Mouse (Mus musculus) cerebellum, adult 9-10 months (tissue): ENCODE results near the gene Lrpprc.

Experiments used
- DNase-seq: peaks from one replicate; pipeline ENCODE4 v3.0.0; 2022

Gene Lrpprc

GRCm38 (mm10) chr17:84658951-84659350, 131.6 kb downstream of the Lrpprc start:
- no peak for DNase-seq

- no peak for DNase-seq
Observed at GRCm38 (mm10) chr17:84658195-84658594, 132.4 kb downstream of the Lrpprc start.

- DNase-seq, result no peak
Observed at GRCm38 (mm10) chr17:84657782-84658181, 132.8 kb downstream of the Lrpprc start.

GRCm38 (mm10) chr17:84657422-84657732, 133.2 kb downstream of the Lrpprc start:
- no peak for DNase-seq

GRCm38 (mm10) chr17:84656653-84657421, 133.8 kb downstream of the Lrpprc start:
- DNase-seq, result no peak

GRCm38 (mm10) chr17:84656205-84656604, 134.4 kb downstream of the Lrpprc start:
- no peak for DNase-seq
